Mouse (Mus musculus) ES-E14 (cell line): Measurements from ENCODE around the gene Kank1.

Experiments
- CHD2 ChIP-seq: IDR thresholded peaks from 2 replicates; pipeline ENCODE4 v1.6.1; 2014; ENCODE audit warnings: mild to moderate bottlenecking, low read depth, low read length, inconsistent platforms
- HCFC1 ChIP-seq: IDR thresholded peaks from 2 replicates; pipeline ENCODE4 v1.6.1; 2012; ENCODE audit warnings: low read length, inconsistent platforms, borderline replicate concordance; ENCODE audit not compliant: insufficient read depth
- MAFK ChIP-seq: IDR thresholded peaks from 2 replicates; pipeline ENCODE4 v1.6.1; 2014; ENCODE audit warnings: mild to moderate bottlenecking, low read depth, low read length, inconsistent platforms; ENCODE audit not compliant: insufficient read depth

GRCm38 (mm10) chr19:25409239-25409638 is 172.5 kb downstream of the Kank1 start:
- TF ChIP-seq CHD2 (no peak), HCFC1 (no peak), MAFK (no peak)
